Mouse (Mus musculus) E14TG2a.4 (cell line): Measurements from ENCODE around the gene Adgrf5.
"Not testable (repeated sequence)": the region's sequence is repeated elsewhere in the genome, so short reads cannot be mapped to it uniquely, and the experiment has no call there.

Experiments used
- CTCF ChIP-seq: conservative IDR thresholded peaks from 2 replicates; pipeline ENCODE4 v1.5.1; 2014; ENCODE audit warnings: low read length
- NANOG ChIP-seq: IDR thresholded peaks from 2 replicates; pipeline ENCODE4 v1.6.1; 2014; ENCODE audit warnings: borderline replicate concordance, low read length, mixed read lengths
- POU5F1 ChIP-seq: IDR thresholded peaks from 2 replicates; pipeline ENCODE4 v1.6.1; 2014; ENCODE audit warnings: low read length, borderline replicate concordance

- TF ChIP-seq CTCF, POU5F1, NANOG: not testable (repeated sequence)
Observed at GRCm38 (mm10) chr17:43346499-43346898, 13.8 kb upstream of the Adgrf5 start.
